ENCODE assay signal across 12 mouse cellular contexts in genomic region chr17:47806230-47806629, GRCm38 (mm10). TPM values are rescaled to one million over a fixed set of nuclear protein-coding genes. Genes with fewer than 3 reads are reported as not detected.
DNase-seq lines count a peak whose midpoint lies in the region; ATAC-seq lines count a peak whose summit lies in the region.
"Had no signal": no experiment of that assay in that cellular context is flagged by ENCODE, and none has a peak within 500 bp of the region (broad histone marks: within the 10 kb centered on the region; RNA-seq: fewer than 3 reads in every experiment).

No protein-coding gene starts in this region.

- H3K27me3 ChIP-seq in hindbrain, embryonic 10.5 days (ENCODE audit: insufficient read depth, poor library complexity, severe bottlenecking) = no peaks in the 10 kb centered on the region
- H3K27me3 ChIP-seq in hindbrain, embryonic 13.5 days = peaks cover 24% of the 10 kb centered on the region
- peaks cover 24% of the 10 kb centered on the region for H3K27me3 ChIP-seq in kidney, embryonic 16.5 days (ENCODE audit: insufficient read depth, low read length)
- no peaks in the 10 kb centered on the region for H3K27me3 ChIP-seq in stomach, embryonic 15.5 days (replicated peaks)
- H3K27me3 ChIP-seq in neural tube, embryonic 15.5 days (replicated peaks) = peaks cover 12% of the 10 kb centered on the region; the same call in 1 of the 2 replicates
- H3K27me3 ChIP-seq: forebrain, embryonic 15.5 days had no signal

- H3K4me1 ChIP-seq in hindbrain, embryonic 10.5 days (replicated peaks) = peaks cover 46% of the 10 kb centered on the region
- H3K4me1 ChIP-seq in hindbrain, embryonic 13.5 days (replicated peaks) = peaks cover 12% of the 10 kb centered on the region
- peaks cover 23% of the 10 kb centered on the region for H3K4me1 ChIP-seq in kidney, embryonic 16.5 days (ENCODE audit: insufficient read depth, low read length)
- peaks cover 8% of the 10 kb centered on the region; the same call in 1 of the 2 replicates for H3K4me1 ChIP-seq in stomach, embryonic 15.5 days
- peaks cover 12% of the 10 kb centered on the region for H3K4me1 ChIP-seq in neural tube, embryonic 15.5 days
- H3K4me1 ChIP-seq: forebrain, embryonic 15.5 days; hindbrain, embryonic 15.5 days had no signal

- ATAC-seq in hindbrain, embryonic 13.5 days (ENCODE audit: low FRiP score) = no peak
- ATAC-seq in kidney, embryonic 16.5 days (ENCODE audit: low FRiP score, low TSS enrichment) = 0 out of 2 replicates have a peak, but pooled peaks have one; percentile 2
- ATAC-seq in stomach, embryonic 15.5 days (ENCODE audit: insufficient read depth, low FRiP score, low read depth) = no peak
- ATAC-seq in neural tube, embryonic 15.5 days (ENCODE audit: low FRiP score) = no peak
- ATAC-seq: forebrain, embryonic 15.5 days had no signal

- no peak overlapping the region for H3K4me2 ChIP-seq in hindbrain, embryonic 13.5 days
- no peak overlapping the region for H3K4me2 ChIP-seq in kidney, embryonic 16.5 days (replicated peaks; ENCODE audit: low read depth, low read length)
- peak overlapping the region; percentile 19; the same call in 1 of the 2 replicates for H3K4me2 ChIP-seq in stomach, embryonic 15.5 days
- no peak overlapping the region for H3K4me2 ChIP-seq in neural tube, embryonic 15.5 days
- H3K4me2 ChIP-seq: forebrain, embryonic 15.5 days; hindbrain, embryonic 15.5 days had no signal

- no peak for DNase-seq in hindbrain, embryonic 10.5 days (ENCODE audit: low spot score)
- peak; percentile 13 to 22 for DNase-seq in right cerebral cortex, adult 2 months (ENCODE audit: low spot score in 2 of 2)
- DNase-seq in right cerebral cortex, postnatal 25 days = no peak
- no peak for DNase-seq in adrenal gland, postnatal 10 days
- DNase-seq: adrenal gland, postnatal 25 days; cerebellum, postnatal 25 days had no signal

- no peak overlapping the region for H3K4me3 ChIP-seq in hindbrain, embryonic 10.5 days
- no peak overlapping the region for H3K4me3 ChIP-seq in hindbrain, embryonic 13.5 days
- H3K4me3 ChIP-seq in kidney, embryonic 16.5 days (ENCODE audit: low read length) = no peak overlapping the region
- H3K4me3 ChIP-seq in stomach, embryonic 15.5 days (replicated peaks) = no peak overlapping the region
- no peak overlapping the region for H3K4me3 ChIP-seq in neural tube, embryonic 15.5 days (replicated peaks)
- H3K4me3 ChIP-seq: forebrain, embryonic 15.5 days; hindbrain, embryonic 15.5 days had no signal

- no peaks in the 10 kb centered on the region for H3K9me3 ChIP-seq in hindbrain, embryonic 10.5 days
- H3K9me3 ChIP-seq in hindbrain, embryonic 13.5 days = no peaks in the 10 kb centered on the region
- H3K9me3 ChIP-seq in kidney, embryonic 16.5 days (ENCODE audit: low read length) = no peaks in the 10 kb centered on the region; the same call in 1 of the 2 replicates
- H3K9me3 ChIP-seq in stomach, embryonic 15.5 days = no peaks in the 10 kb centered on the region
- no peaks in the 10 kb centered on the region for H3K9me3 ChIP-seq in neural tube, embryonic 15.5 days (replicated peaks)
- H3K9me3 ChIP-seq: forebrain, embryonic 15.5 days; hindbrain, embryonic 15.5 days had no signal

- peak overlapping the region; percentile 64; the same call in 1 of the 2 replicates for H3K27ac ChIP-seq in hindbrain, embryonic 10.5 days
- no peak overlapping the region for H3K27ac ChIP-seq in hindbrain, embryonic 13.5 days
- peak overlapping the region; percentile 57 for H3K27ac ChIP-seq in kidney, embryonic 16.5 days (ENCODE audit: low read length)
- H3K27ac ChIP-seq in stomach, embryonic 15.5 days = peak overlapping the region; percentile 58
- H3K27ac ChIP-seq in neural tube, embryonic 15.5 days (replicated peaks) = no peak overlapping the region
- H3K27ac ChIP-seq: forebrain, embryonic 15.5 days; hindbrain, embryonic 15.5 days had no signal

- H3K36me3 ChIP-seq in hindbrain, embryonic 10.5 days = no peaks in the 10 kb centered on the region
- no peaks in the 10 kb centered on the region for H3K36me3 ChIP-seq in hindbrain, embryonic 13.5 days
- H3K36me3 ChIP-seq in kidney, embryonic 16.5 days (ENCODE audit: insufficient read depth, low read length) = no peaks in the 10 kb centered on the region
- H3K36me3 ChIP-seq in stomach, embryonic 15.5 days = no peaks in the 10 kb centered on the region
- H3K36me3 ChIP-seq in neural tube, embryonic 15.5 days = no peaks in the 10 kb centered on the region
- H3K36me3 ChIP-seq: forebrain, embryonic 15.5 days; hindbrain, embryonic 15.5 days had no signal

- 59% methylated on average over 9 of the region's 9 CpGs for whole genome bisulfite sequencing in hindbrain, embryonic 10.5 days
- WGBS in hindbrain, embryonic 13.5 days = 50% methylated on average over 9 of the region's 9 CpGs
- 44% methylated on average over 9 of the region's 9 CpGs for WGBS in kidney, embryonic 16.5 days
- WGBS in stomach, embryonic 15.5 days = 47% methylated on average over 9 of the region's 9 CpGs
- WGBS in neural tube, embryonic 15.5 days = 57% methylated on average over 9 of the region's 9 CpGs

- no peak overlapping the region for H3K9ac ChIP-seq in hindbrain, embryonic 13.5 days
- H3K9ac ChIP-seq in kidney, embryonic 16.5 days (replicated peaks; ENCODE audit: low read length) = no peak overlapping the region
- H3K9ac ChIP-seq in stomach, embryonic 15.5 days = no peak overlapping the region
- H3K9ac ChIP-seq in neural tube, embryonic 15.5 days (replicated peaks) = no peak overlapping the region
- H3K9ac ChIP-seq: forebrain, embryonic 15.5 days; hindbrain, embryonic 15.5 days had no signal

RNA-seq across cellular contexts. Expression of gene Mdfi, which starts 28.3 kb away (rescaled TPM):
- polyA plus RNA-seq in hindbrain, embryonic 10.5 days (2016; fragmentation: Nextera tagmentation; extraction: Ambion mirVana) = 19.9 and 30.6 TPM in 2 replicates
- polyA plus RNA-seq in hindbrain, embryonic 13.5 days (2015; fragmentation: Nextera tagmentation; extraction: Ambion mirVana) = 2.9 and 3.7 TPM in 2 replicates
- 13.9 and 14.0 TPM in 2 replicates for polyA plus RNA-seq in kidney, embryonic 16.5 days (2015; fragmentation: Nextera tagmentation; extraction: Ambion mirVana)
- 10.3 and 11.2 TPM in 2 replicates for polyA plus RNA-seq in stomach, embryonic 15.5 days (2015; fragmentation: Nextera tagmentation; extraction: Ambion mirVana)
- total RNA-seq in adrenal gland, postnatal 10 days (2021) = 1 to 10 TPM; 4.2 to 5.3 TPM
- 3.3 and 4.4 TPM in 2 replicates for polyA plus RNA-seq in neural tube, embryonic 15.5 days (2015; fragmentation: Nextera tagmentation; extraction: Ambion mirVana)

Comparison
In these comparisons a context has a peak if more than half of its experiments do, and no peak if none do; other contexts are left out.
1. DNase-seq: peak in right cerebral cortex, adult 2 months (2 of 2); none in hindbrain, embryonic 10.5 days (single experiment), right cerebral cortex, postnatal 25 days (single experiment) and adrenal gland, postnatal 10 days (single experiment).
2. H3K27ac ChIP-seq: peak in hindbrain, embryonic 10.5 days (single experiment), kidney, embryonic 16.5 days (single experiment) and stomach, embryonic 15.5 days (single experiment); none in hindbrain, embryonic 13.5 days (single experiment) and neural tube, embryonic 15.5 days (single experiment).